Mouse (Mus musculus) frontal cortex, adult (tissue): ENCODE measurements around the gene Synpo2l.

ENCODE experiments used
- ATAC-seq: cut with Nextera tagmentation; 2 replicates; pipeline ENCODE4 v1.9.2; 2017; ENCODE audit warnings: mild to moderate bottlenecking, moderate library complexity, mixed read lengths; ENCODE audit not compliant: low TSS enrichment

The Synpo2l gene

DNA sequence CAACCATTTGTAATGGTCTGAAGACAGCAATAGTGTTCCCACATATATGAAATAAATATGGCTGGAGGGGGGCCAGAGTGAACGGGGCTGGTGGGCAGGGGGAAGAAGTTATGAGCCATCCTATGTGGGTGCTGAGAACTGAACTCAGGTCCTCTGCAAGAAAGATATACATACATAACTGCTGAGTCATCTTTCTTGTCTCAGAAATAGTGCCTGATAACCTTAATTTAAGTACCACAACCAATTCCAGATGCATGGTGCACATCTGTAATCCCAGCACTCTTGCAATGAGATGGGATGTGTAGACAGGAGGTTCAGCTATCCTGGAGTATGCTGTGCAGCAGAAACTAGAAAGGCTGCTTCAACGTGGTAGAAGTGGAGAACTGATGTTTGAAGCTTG lies 13.6 kb upstream of the Synpo2l start:
- ATAC-seq: no peak

DNA sequence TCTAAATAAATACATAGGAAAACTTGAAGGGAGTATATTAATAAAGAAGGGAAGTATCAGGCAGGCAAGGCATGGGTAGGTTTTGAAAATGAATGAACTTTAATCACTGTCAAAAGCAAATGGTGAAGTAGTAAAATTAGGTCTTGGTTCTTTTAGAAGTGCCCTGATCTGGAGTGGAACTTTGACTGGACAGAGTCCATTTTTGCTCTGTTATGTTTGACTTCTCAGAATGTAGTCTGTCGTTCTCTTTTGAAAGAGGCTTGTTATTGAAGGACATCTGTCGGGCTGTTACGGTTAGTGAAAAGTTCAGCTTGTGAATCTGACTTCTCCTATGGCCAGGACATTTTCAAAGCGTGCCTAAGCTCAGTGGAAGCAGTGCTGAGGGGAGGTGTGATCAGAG lies 9.8 kb upstream of the Synpo2l start:
- ATAC-seq: no peak

DNA sequence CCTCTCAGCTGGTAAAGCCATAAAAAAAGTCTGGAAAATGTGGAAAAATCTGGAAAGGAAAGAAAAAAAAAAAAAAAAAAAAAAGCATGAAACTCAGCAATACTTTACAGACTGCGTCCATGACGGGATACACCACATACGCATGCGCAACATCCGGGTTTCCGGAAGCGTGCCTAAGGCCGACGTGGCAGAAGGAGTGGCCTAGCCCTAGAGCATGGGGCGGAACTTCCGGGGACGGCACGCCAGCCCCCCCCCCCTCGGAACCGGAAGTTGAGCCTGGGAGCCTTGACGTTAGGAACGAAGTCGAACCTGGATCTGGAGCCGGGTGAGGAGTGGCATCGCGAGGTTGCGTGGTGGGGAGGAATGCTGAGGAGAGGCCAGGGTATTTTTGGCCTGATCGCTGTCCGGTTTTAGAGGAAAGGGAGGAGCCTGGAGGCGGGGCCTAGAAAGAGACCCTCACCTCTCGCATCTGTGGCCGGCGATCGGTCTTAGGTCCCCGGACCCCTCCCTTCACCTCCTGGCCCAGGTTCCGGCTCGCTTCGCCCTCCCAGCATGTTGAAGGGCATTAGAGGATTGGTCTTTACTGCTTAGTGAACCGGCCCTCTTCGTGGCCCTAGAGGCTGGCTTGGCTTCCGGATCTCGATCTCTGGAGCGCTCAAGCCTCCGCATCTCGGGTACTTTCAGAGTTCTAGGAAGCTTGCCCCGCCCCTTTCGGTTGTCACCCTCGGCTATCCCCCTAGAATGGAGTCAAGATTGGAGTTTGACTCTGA lies 6.1 kb upstream of the Synpo2l start, which contains the start of gene Sec24c:
Gene Sec24c, plus strand, starts transcription at position 245 of the 770 bp plus-strand sequence.
- peak; percentile 95 for ATAC-seq

DNA sequence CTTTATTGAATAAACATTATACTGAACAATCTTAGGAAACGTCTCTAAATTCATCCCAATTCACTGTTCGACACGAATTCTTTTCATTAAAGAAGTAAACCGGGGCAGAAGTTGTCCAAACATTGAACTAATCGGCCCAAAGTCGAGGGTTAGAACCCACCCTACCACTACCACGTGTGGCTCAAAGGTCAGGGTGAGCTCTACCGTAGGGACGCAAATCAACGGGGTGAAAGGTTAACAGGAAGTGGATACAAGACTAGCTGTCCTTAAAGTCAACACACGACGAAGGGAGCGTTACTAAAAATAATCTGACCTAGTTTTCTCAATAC lies 5.5 kb upstream of the Synpo2l start:
- ATAC-seq: peak; percentile 60

DNA sequence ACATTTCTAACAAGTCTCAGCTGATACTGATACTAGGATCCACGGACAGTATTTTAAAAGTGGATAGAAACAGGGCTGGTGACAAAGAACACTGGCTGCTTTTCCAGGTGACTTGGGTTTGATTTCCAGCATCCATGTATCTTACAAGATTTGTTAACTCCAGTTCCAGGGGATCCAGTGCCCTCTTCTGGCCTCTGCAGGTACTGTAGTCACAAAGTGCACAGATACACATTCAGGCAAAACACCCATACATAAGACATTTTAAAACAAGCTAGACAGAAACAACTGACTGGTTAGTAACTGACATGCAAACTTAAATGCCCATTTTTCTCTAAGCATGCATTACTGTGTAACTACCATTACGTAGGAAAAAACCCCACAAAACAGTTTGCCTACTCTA lies 4.8 kb upstream of the Synpo2l start:
- no peak for ATAC-seq

DNA sequence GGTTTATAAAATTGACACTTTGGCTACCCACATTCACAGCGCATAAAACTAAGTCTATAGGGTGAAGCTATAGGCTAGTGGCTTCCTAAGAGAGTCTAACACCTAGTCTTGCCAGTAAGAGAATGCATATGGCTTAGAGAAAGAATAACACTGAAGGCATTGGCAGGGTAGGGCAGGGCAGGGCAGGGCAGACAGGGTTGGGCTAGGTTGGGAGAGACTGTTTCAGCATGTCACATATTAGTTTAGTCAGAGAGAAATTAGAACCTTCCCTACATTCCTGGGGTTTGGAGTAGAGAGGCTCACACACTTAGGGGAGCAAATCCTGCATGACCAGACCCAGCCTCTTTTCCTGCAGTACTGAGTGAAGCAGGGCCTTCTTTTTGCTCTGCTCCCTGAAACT lies 685 bp downstream of the Synpo2l start:
- ATAC-seq: no peak

DNA sequence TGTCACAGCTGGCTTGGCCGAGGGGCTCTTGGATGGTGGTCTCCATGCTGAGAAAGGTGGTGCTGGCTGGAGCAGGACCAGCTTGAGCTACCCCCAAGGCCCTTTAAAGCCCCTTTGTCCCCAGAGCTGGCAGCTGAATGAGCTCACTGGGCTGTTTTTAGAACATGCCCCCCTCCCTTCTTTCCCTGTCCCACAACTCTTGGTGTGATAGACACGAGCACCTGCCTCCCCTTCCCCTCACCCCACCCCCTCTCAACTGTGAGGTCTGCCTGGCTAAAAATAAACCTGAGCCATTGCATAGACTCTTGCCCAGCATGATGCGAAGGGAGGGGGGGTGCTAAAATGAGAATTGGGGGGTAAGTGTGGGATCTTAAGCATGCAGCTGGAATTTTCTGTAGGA lies 3.7 kb downstream of the Synpo2l start:
- no peak for ATAC-seq

DNA sequence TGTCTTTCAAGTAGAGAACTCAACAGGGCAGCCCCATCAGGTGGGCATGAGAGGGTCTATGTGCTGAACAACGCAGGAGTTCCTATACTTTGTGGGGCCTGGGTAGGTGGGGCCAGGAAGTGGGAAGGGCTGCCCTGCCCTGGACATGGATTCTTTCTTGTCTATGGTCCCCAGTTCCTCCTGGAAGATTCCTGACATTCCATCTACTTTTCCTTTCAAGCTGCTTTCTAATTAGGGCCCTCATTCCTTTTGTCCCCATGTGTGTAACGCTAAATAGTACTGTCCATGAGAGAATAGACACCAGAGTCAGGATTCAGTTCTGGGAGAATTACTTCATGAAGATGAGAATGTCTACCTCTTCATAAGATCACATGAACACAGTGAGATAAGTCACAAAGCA lies 4.6 kb downstream of the Synpo2l start:
- no peak for ATAC-seq

DNA sequence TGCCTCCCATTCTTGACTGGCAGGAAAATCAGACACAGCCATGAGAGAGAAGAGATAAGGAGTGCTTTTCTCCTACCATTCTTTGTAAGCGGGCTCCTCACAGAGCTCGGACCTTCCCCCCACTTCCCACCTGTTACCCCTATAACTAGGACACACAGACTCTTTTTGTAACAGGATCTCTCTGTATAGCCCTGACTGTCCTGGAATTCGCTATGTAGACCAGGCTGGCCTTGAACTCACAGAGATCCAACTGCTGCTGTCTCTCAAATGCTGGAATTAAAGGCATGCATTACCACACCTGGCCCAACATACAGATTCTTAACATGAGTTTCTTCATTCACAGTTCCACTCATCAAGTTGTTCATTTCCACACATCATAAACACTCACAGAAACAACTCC lies 5.4 kb downstream of the Synpo2l start:
- ATAC-seq: no peak

DNA sequence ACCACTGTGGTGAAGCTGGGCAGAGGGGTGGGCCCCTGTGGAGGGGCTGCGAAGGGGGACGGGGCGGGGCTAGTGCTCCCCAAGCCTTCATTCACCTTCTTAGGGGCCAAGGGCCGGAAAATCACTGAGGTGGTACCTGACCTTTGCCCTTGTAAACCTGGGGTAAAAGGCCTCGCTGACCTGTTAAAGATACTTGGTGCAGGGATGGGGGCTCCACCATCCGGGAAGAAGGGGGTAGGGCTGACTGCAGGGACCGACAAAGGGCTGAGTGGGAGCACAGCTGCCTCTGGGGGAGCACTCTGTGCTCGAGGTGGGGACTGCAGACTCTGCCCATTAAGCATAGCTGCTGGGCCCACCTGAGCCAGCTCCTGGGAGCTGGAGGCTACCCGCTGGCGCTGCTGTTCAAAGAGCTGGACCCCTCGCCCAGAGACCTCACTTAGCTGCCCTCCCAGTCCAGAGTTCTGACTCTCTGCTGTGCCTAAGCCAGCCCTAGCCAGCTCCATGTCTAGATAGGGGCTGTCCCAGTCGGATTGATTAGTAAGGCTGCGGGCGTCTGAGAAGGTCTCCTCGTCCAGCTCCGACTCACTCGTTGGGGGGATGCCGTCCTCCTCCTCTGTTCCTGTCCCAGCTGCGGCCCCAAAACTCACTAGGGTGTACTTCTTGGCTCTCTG lies 6.4 kb downstream of the Synpo2l start:
- no peak for ATAC-seq

DNA sequence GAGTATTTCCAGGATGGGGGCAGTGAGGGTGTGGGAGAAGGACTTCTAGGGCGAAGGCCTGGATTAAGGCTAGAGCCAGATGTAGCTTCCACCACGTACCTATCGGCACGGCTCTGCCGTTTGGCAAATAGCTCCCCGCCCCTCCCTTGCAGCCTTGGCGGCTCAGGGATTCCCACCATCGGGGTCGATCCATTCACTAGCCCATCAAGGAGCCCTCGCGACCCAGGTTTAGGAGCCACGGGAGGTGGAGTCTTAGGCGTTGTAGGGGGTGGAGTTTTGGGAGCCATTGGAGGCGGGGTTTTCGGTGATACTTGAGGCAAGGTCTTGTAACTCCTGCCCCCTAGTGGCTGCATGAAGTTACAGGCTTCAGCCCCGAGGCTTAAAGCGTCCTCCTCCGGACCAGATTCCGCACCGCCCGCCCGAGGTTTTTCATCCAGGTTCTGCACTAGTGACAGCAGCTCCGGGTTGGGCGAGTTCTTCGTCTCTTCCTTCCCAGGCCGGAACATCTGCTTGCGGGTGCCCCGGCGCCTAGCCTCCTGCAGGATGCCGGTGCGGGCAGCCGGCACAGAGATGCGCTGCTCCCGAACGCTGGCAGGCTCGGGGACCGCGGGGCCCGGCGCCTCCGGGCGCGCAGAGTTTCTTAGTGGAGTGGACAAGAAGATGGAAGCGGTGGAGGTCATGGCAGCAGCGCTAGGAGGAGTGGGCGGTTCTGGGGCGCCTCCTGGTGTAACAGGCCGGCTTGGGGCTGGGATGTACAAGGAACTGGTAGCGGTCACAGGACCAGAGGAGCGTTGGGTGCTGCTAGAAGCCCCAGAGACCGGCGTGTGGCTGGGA lies 7.1 kb downstream of the Synpo2l start:
- ATAC-seq: peak; percentile 86

DNA sequence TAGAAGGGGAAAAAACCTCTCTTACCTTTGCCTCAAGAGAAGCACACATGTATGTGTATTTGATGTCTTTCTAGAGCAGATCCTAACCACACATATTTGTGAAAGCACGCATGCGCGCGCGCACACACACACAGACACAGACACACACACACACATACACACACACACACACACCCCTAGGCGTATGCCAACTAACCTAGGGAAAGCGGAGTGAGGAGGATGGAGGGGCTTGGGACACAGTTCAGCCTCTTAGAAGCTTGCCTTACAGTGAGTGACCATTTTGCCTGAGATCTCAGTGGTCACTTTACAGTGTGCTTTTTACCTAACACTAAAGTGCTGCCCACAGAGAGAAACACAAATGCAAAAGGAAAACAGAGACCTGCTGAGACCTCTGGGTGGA lies 8.5 kb downstream of the Synpo2l start:
- no peak for ATAC-seq

DNA sequence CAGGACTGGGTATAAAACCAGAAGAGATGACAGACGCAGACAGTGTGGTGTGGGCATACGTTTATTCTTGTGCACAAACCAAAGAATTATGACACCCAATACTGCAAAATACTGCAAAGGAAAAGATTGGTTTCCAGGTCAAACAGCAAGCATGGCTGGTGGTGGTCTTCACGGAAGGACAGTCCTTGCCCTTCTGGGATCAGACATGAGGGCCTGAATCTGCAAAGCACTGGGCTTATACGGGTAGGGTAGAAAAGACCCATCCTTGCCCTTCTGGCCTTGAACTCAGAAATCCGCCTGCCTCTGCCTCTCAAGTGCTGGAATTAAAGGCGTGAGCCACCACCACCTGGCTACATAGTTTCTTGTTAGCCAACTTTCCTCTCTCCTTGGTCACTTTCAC lies 9.3 kb downstream of the Synpo2l start:
- ATAC-seq: no peak

DNA sequence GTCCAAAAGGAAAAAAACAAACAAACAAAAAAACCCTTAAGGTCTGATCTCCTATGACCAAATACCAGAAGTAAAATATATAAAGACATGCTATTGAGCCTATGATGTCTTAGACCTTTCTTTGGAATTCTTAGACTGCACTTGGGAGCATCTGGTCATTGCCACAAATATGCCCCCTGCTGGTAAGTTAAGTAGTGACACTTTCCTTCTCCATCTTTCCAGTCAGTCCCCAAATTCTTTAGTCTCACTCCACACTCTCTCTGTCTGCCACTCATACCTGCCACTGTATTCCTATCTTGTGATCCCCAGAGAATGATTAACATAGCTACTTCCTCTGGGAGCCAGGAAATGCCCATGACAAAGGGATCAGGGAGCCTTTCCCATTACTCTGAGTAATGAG lies 9.8 kb downstream of the Synpo2l start:
- ATAC-seq: peak; percentile 26; the same call in 1 of the 2 replicates

DNA sequence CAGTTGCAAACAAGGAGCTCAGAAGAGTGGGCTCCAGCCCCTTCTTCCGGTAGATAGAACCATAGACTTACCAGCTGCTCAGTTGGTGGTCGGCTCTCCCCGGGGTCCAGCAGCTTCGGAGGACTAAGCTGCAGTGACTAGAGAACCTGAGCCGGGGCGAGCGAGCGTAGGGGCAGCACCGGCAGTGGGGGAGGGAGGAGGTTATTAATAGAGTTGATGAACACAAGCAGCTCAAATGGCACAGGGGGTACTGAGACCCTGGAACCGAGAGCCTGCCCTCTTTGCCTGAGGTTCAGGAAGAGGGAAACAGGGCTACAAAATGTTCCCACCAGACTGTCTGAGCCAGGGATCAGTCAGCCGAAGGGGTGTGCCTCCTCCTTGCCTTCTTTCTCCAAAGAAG lies 11.8 kb downstream of the Synpo2l start, which contains the start of gene Myoz1:
Gene Myoz1, minus strand, starts transcription at position 180 of the 400 bp plus-strand sequence.
- no peak for ATAC-seq

DNA sequence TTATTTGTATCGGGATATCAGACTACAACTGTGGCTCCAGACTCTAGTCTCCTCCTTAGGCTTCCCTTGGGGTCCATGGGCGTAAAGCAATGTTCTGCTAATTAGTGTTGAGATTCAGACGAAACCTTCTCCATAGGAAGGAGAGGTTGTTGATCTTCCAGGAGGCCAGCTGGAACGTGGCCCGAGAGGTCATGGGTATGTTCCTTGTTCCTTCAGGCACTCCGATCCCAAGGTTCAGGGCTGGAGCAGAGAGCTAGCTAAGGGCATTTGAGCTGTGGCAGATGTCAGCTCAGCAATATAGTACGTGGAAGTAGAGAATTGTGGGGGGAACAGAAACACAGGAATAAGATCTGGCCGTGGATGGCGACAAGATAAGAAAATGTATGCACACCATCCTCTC lies 12.4 kb downstream of the Synpo2l start:
- no peak for ATAC-seq

DNA sequence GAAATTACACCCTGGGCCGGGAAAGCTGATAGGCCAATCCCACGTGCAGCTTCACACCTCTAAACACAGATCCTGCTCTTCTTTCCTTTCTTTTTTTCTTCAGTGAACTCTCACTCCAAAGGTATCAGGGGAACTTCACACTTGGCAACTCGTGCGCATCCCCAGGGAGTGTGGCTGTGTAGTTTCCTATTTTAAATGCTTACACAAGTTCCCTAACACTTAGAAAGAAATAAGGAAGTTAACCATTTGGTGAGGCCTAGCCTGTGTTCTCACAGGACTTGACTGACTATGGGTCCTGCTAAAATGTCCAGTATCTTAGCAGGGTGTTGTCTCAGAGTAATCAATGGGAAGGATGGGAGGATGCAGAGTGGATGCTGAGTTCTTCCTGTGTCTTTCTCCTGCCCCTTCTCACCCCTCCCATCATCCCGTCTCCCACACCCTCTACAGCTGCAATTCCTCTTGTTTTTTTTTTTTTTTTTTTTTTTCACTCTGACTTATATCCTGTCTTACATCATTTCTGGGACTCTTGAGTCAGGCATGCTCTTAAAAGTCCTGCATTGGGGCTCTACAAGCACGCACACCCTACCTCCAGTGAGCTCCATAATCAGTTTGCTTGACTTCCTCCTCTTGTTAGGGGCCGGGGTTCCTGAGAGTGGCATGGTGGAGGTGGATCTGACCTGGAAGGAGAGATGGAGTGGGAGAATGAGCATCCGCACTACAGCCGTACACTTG lies 13.3 kb downstream of the Synpo2l start:
- no peak for ATAC-seq

DNA sequence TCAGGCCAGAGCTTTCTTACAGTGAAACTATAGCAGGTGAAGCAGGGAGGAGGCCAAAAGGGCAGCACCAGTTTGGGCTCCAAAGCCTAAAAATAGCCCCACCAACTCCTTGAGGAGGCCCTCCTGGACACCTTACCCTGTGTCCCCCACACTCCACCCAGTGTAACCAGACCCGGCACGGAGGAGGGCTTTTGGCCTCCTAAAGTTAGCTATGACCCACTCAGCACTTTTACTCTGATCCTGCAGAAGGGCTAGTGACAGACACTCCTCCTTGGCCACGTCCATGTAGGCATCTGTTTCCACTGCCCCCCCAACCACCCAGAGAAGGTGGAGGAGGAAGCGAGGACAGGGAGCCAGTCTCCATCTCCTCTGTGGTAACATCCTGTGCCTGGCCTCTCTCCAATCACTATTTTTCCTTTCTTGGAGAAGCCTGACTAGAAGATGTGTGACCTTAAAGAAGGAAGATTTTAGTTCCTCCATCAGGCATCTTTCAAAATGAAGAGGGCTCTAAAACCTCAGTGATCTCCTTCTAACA lies 16.4 kb downstream of the Synpo2l start:
- peak; percentile 72 for ATAC-seq

DNA sequence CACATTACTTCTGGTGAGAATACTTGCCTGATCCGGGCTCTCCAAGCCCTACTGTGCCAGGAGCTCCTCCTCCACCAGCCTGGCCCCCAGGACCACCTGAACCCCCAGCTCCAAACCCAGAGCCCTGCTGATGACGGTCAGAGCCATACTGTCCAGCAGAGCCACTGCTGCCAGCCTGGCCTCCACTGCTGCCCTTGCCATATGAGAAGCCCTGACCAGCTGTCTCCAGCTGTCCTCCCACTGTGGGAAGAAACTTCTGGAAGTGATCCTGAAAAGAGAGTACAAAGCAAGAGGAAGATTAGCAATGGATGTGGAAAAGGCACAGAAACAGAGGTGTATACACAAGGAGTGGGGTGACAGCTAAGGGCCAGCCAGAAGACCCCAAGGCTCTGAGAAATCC lies 17.2 kb downstream of the Synpo2l start:
- no peak for ATAC-seq

DNA sequence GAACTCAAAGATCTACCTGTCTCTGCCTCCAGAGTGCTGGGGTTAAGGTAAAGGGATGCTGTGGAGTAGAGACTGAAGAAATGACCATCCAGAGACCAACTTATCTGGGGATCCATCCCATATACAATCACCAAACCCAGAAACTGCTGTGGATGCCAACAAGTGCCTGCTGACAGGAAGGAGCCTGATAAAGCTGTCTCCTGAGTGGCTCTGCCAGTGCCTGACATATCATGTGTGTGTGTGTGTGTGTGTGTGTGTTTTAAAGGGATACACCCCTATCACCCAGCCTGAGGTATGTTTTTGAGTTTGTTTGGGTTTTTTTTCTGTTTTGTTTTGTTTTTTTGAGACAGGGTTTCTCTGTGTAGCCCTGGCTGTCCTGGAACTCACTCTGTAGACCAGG lies 21.8 kb downstream of the Synpo2l start:
- ATAC-seq: no peak

DNA sequence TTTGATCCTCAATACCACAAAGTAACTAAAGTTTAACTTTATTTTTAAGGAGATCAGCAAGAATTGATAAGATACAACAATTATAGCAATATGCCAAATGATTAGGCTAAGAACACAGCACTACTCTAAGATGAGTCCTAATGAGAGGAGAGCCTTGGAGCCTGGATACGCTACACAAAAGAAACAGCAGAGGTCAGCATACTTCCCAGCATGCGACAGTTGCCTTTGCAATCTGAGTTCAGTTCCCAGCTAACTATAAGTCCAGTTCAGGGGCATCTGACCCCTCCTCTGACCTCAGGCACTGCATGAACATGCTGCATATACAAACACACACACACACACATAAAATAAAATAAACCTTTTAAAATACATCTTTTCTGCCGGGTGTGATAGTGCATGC lies 22.6 kb downstream of the Synpo2l start:
- ATAC-seq: no peak

DNA sequence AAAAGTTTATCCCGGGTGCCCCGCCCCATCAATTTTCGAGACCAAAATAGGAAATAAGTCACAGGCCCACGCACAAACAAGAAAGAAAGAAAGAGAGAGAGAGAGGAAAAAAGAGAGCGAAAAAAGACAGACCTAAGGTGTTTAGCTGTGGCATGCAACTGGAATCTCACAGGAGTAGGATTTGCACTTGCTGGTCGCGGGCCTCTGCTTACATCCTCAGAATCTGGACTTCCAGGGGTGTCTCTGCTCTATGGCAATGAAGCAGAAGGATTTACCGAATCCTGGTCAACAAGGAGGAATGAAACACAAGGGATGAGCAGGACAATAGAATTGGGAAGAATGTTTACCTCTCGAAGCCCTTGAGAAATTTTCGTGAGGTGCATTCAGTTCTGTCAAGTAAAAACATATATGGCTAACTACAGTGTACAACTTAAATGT lies 26.7 kb downstream of the Synpo2l start:
- no peak for ATAC-seq
